Mouse (Mus musculus): Measurements from ENCODE around the gene Atp2a3.

The Atp2a3 gene

DNA sequence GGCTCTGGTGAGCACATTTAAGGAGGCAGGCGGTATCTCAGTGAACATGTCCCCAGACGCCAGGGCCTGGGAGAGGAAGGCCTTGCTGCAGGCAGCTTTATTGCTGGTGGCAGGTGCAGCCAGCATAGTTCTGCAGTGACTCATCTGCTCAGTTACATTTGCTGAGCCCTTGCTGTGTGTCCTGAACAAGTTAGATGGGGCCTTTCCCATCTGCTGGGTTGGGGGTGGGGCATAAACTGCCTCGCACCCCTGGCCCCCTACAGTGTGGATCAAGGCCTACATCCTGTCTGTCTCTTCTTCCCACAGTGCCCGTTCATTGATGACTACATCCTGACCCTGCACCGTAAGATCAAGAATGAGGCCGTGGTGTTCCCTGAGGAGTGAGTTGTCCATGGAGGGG lies 75.9 kb downstream of the Atp2a3 start:
- peak; percentile 70 for DNase-seq (ENCODE audit: low read depth, low spot score)

DNA sequence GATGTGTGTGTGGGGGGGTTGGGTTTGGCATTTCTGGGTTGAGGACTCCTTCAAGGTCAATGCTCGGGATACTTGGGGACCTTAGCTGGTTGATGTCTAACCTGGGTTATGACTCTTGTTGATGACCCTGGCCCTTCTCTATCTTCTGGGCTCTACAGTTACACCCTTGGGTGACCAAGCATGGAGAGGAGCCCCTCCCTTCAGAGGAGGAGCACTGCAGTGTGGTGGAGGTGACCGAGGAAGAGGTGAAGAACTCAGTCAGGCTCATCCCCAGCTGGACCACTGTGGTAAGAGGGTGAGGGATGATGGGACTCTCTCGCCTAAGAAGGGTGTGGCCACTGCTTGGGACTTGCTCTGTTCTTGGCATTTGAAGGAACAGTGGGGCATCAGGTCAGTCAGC lies 76.7 kb downstream of the Atp2a3 start:
- DNase-seq (ENCODE audit: low read depth, low spot score), result no peak

DNA sequence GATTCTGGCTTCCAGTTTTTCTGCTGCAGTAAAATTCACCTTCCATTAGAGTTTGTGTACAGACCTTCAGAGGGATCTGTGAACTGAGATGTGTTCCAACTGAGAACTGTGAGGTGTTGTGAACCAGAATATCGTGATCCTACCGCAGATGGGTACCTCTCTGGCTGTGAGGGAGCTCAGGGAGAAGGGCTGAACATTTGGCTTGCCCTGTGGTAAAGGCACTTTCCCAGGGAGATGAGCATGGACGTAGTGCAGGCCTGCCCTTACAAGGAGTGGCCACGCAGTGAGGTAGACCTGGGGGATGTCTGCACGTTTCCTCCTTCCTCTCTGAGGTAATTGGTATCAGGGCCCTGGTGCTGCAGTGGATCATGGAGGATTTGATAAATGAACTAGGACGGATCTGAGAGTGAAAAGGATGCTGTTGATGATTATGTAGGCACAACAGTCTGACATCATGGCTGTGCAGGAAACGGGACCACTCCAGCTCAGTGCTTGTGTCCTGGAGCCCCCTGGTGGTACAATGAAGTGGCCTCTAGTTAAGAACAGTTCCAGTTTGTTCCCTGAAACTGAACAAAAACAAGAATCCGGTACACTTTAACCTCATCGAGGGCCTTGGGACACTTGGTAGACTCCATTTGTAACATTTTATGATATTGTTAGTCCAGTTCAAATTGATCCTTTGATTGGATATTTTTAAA lies 78.3 kb downstream of the Atp2a3 start:
- peak; percentile 74 for DNase-seq (ENCODE audit: low read depth, low spot score)

All from ZHBTc4 (cell line).